Mouse (Mus musculus) CD4-positive naive resting alpha-beta T cell, adult 76 days (primary cell): Measurements from ENCODE around the gene Acadsb. TPM values are rescaled to one million over a fixed set of nuclear protein-coding genes. Genes with fewer than 3 reads are reported as not detected.

Experiments
- total RNA-seq: library from RNA; stranded (reverse); gene quantifications from one replicate; pipeline ENCODE4 v1.2.4, GENCODE M21; 2023

Gene Acadsb
- total RNA-seq = 12.2 TPM

GRCm38 (mm10) chr7:131410416-131411058 is at the start of gene Acadsb, which contains the start of gene Ikzf5:
Acadsb (plus strand) TSS chr7:131410601.
Ikzf5 (minus strand) TSS chr7:131410521.

GRCm38 (mm10) chr7:131362615-131363300 is 47.6 kb upstream of the Acadsb start, which contains the start of gene 2310057M21Rik:
2310057M21Rik (minus strand) TSS chr7:131362759.

GRCm38 (mm10) chr7:131370648-131371469 is 39.5 kb upstream of the Acadsb start, which contains the start of gene Pstk:
Pstk (plus strand) TSS chr7:131371141.

Other genes with a start within 250 kb of the Acadsb start
- gene 5430419D17Rik, start 236.2 kb upstream of the Acadsb start, total RNA-seq = not detected
- gene Cuzd1, start 88.3 kb upstream of the Acadsb start, total RNA-seq = not detected
- gene Fam24b, start 81.1 kb upstream of the Acadsb start, total RNA-seq = not detected
- gene Fam24a, start 76.7 kb upstream of the Acadsb start, total RNA-seq = not detected
- gene 2310057M21Rik, start 47.8 kb upstream of the Acadsb start, total RNA-seq = 13.1 TPM
- 14.7 TPM for gene Pstk, start 39.5 kb upstream of the Acadsb start, total RNA-seq
- gene Ikzf5, start 80 bp upstream of the Acadsb start, total RNA-seq = 83.1 TPM
- gene Hmx3, start 132.3 kb downstream of the Acadsb start, total RNA-seq = not detected
- not detected for gene Hmx2, start 138.2 kb downstream of the Acadsb start, total RNA-seq
- gene Bub3, start 149.6 kb downstream of the Acadsb start, total RNA-seq = 58.1 TPM